Mouse (Mus musculus): ENCODE results near the gene Naxd. TPM values are rescaled to one million over a fixed set of nuclear protein-coding genes. Genes with fewer than 3 reads are reported as not detected.

The Naxd gene
- 70.0 and 94.5 TPM in 2 replicates for polyA plus RNA-seq (2015; fragmentation: Nextera tagmentation; extraction: Ambion mirVana)

GRCm38 (mm10) chr8:11497017-11497990 is at the start of gene Naxd:
Gene Naxd (plus strand): TSS chr8:11497506.
- Histone ChIP-seq H3K4me2 (peak within 1 kb of the TSS; percentile 75), H3K4me1 (replicated peaks) (peaks cover 14% of the 10 kb centered on the region), H3K27ac (peak within 1 kb of the TSS; percentile 59), H3K36me3 (no peaks in the 10 kb centered on the region), H3K9ac (peak within 1 kb of the TSS; percentile 83), H3K4me3 (peak within 1 kb of the TSS; percentile 70), H3K9me3 (replicated peaks) (no peaks in the 10 kb centered on the region), H3K27me3 (peaks cover 4% of the 10 kb centered on the region; the same call in 1 of the 2 replicates)
- ATAC-seq (replicated peaks; ENCODE audit: insufficient number of reproducible peaks, insufficient read depth, low FRiP score, low read depth), result peak; percentile 98
- 3% methylated on average over 73 of the region's 73 CpGs for WGBS

- Histone ChIP-seq H3K4me1 (replicated peaks) (peaks cover 20% of the 10 kb centered on the region), H3K27ac (no peak overlapping the region), H3K27me3 (no peaks in the 10 kb centered on the region), H3K9ac (no peak overlapping the region), H3K36me3 (peaks cover 55% of the 10 kb centered on the region), H3K4me3 (no peak overlapping the region), H3K9me3 (replicated peaks) (no peaks in the 10 kb centered on the region), H3K4me2 (no peak overlapping the region)
- WGBS, result 89% methylated on average over 23 of the region's 23 CpGs
- no peak for ATAC-seq (replicated peaks; ENCODE audit: insufficient number of reproducible peaks, insufficient read depth, low FRiP score, low read depth)
Measured at GRCm38 (mm10) chr8:11447910-11448570, 49.3 kb upstream of the Naxd start.

DNA sequence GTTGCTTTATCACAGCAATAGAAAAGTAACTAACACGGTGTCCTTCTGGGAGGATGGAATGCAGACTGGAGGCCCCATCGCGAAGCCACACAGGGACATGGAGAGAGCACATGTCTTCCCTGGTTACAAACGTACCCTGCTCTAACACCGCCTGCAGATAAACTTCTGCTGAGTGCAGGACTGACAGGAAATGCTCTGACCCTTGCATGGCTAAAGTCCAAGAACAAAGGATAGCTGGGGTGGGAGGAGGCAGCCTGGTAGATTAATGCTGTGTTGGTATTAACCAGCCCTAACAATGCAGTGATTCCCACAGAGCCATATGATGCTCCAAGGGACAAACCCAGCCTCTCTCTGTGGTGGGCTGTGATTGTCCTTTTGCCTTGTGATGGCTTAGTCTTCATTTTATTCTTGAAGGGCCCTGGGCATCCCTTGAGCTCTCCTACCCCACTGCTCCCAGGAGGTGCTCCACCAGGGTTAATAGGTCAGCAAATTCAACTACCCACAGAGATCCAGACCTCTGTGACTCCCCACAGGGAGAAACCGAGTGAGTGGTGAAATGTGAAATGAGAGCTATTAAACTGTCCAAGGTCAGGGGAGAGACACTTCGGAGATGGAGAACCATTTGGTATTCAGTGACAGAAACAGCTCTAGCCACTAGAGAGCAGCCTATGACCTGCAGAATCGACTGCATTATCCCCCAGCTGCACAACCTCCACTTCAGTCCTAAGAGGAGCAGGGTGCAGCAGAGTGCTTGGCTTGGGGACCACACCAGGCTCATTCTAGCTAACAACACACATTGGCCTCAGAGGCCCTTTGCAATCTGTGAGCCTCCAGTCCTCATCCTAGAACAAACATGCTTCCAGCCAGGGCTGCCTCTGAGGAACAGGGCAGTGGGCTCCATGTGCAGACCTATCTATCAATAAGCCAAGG is 46.9 kb upstream of the Naxd start:
- Histone ChIP-seq H3K4me1 (replicated peaks) (peaks cover 20% of the 10 kb centered on the region), H3K9me3 (replicated peaks) (no peaks in the 10 kb centered on the region), H3K4me2 (no peak overlapping the region), H3K27me3 (no peaks in the 10 kb centered on the region), H3K9ac (no peak overlapping the region), H3K4me3 (no peak overlapping the region), H3K27ac (peak overlapping the region; percentile 59), H3K36me3 (peaks cover 39% of the 10 kb centered on the region)
- 11% methylated on average over 8 of the region's 8 CpGs for WGBS
- ATAC-seq (replicated peaks; ENCODE audit: insufficient number of reproducible peaks, insufficient read depth, low FRiP score, low read depth), result peak; percentile 63

DNA sequence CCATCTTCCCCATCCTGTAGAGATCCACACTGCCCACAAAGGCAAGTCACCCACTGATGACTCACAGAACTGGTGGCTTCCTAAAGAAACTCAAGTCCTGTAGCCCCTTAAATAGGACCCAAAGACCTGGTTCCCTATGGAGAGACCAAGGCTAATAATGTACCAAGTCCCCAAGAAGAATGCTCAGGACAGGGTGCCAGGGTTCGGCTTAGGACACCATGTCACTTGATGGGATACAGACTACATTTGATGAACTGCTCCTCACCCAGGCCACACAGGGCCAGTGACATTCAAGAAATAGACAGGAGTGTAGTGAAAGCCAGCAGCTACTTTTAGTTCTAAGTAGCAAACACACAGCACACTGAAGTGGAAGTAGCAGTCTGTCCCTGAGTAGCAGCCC is 45.2 kb upstream of the Naxd start:
- Histone ChIP-seq H3K4me2 (no peak overlapping the region), H3K9ac (no peak overlapping the region), H3K27ac (0 out of 2 replicates have a peak overlapping the region, but pooled peaks have one; percentile 15), H3K27me3 (no peaks in the 10 kb centered on the region), H3K9me3 (replicated peaks) (no peaks in the 10 kb centered on the region), H3K36me3 (peaks cover 24% of the 10 kb centered on the region; the same call in 1 of the 2 replicates), H3K4me1 (replicated peaks) (peaks cover 23% of the 10 kb centered on the region), H3K4me3 (no peak overlapping the region)
- ATAC-seq (replicated peaks; ENCODE audit: insufficient number of reproducible peaks, insufficient read depth, low FRiP score, low read depth), result no peak
- WGBS, result 82% methylated on average over 1 of the region's 1 CpGs

- no peaks in the 10 kb centered on the region for H3K27me3 ChIP-seq
- H3K9ac ChIP-seq, result no peak overlapping the region
- H3K27ac ChIP-seq, result 0 out of 2 replicates have a peak overlapping the region, but pooled peaks have one; percentile 15
- 63% methylated on average over 3 of the region's 3 CpGs for WGBS
- H3K9me3 ChIP-seq (replicated peaks), result no peaks in the 10 kb centered on the region
- ATAC-seq (replicated peaks; ENCODE audit: insufficient number of reproducible peaks, insufficient read depth, low FRiP score, low read depth), result no peak
- H3K4me1 ChIP-seq (replicated peaks), result peaks cover 27% of the 10 kb centered on the region
- no peak overlapping the region for H3K4me2 ChIP-seq
- peaks cover 20% of the 10 kb centered on the region; the same call in 1 of the 2 replicates for H3K36me3 ChIP-seq
- no peak overlapping the region for H3K4me3 ChIP-seq
Measured at GRCm38 (mm10) chr8:11452559-11452958, 44.7 kb upstream of the Naxd start.

- no peak overlapping the region for H3K4me2 ChIP-seq
- H3K36me3 ChIP-seq, result peaks cover 16% of the 10 kb centered on the region; the same call in 1 of the 2 replicates
- no peaks in the 10 kb centered on the region for H3K27me3 ChIP-seq
- ATAC-seq (replicated peaks; ENCODE audit: insufficient number of reproducible peaks, insufficient read depth, low FRiP score, low read depth), result no peak
- H3K9ac ChIP-seq, result no peak overlapping the region
- peaks cover 31% of the 10 kb centered on the region for H3K4me1 ChIP-seq (replicated peaks)
- 52% methylated on average over 4 of the region's 4 CpGs for WGBS
- H3K4me3 ChIP-seq, result no peak overlapping the region
- H3K27ac ChIP-seq, result 0 out of 2 replicates have a peak overlapping the region, but pooled peaks have one; percentile 13
- H3K9me3 ChIP-seq (replicated peaks), result no peaks in the 10 kb centered on the region
Measured at GRCm38 (mm10) chr8:11452974-11453373, 44.3 kb upstream of the Naxd start.

DNA sequence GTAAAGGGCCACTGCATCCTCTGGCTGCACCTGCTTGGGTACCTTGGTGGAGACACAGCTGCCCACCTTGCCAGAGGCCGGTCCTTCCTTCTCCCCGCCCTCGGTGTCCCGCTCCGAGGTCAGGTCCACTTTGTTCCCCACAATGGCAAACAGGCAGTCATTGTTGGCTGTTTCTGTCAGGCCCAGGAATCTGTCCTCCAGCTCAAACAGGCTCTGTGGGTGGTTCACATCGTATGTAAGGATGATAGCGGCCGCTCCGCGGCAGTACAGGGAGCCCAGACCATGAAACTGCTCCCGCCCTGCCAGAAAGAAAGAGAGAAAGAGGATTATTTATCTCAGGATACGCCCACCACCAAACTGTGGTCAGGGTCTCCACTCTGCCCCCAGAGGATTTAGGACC is 43.1 kb upstream of the Naxd start:
- H3K27ac ChIP-seq, result no peak overlapping the region
- no peak overlapping the region for H3K9ac ChIP-seq
- no peak for ATAC-seq (replicated peaks; ENCODE audit: insufficient number of reproducible peaks, insufficient read depth, low FRiP score, low read depth)
- no peaks in the 10 kb centered on the region for H3K9me3 ChIP-seq (replicated peaks)
- H3K4me1 ChIP-seq (replicated peaks), result peaks cover 44% of the 10 kb centered on the region
- no peaks in the 10 kb centered on the region for H3K27me3 ChIP-seq
- H3K4me3 ChIP-seq, result no peak overlapping the region
- H3K4me2 ChIP-seq, result no peak overlapping the region
- peaks cover 5% of the 10 kb centered on the region; the same call in 1 of the 2 replicates for H3K36me3 ChIP-seq
- WGBS, result 62% methylated on average over 12 of the region's 12 CpGs

- Histone ChIP-seq H3K36me3 (peaks cover 5% of the 10 kb centered on the region; the same call in 1 of the 2 replicates), H3K9me3 (replicated peaks) (no peaks in the 10 kb centered on the region), H3K27ac (peak overlapping the region; percentile 73), H3K27me3 (no peaks in the 10 kb centered on the region), H3K4me3 (no peak overlapping the region), H3K4me1 (replicated peaks) (peaks cover 42% of the 10 kb centered on the region), H3K4me2 (no peak overlapping the region), H3K9ac (no peak overlapping the region)
- no peak for ATAC-seq (replicated peaks; ENCODE audit: insufficient number of reproducible peaks, insufficient read depth, low FRiP score, low read depth)
- WGBS, result 49% methylated on average over 3 of the region's 3 CpGs
Measured at GRCm38 (mm10) chr8:11457278-11457677, 40.0 kb upstream of the Naxd start.

DNA sequence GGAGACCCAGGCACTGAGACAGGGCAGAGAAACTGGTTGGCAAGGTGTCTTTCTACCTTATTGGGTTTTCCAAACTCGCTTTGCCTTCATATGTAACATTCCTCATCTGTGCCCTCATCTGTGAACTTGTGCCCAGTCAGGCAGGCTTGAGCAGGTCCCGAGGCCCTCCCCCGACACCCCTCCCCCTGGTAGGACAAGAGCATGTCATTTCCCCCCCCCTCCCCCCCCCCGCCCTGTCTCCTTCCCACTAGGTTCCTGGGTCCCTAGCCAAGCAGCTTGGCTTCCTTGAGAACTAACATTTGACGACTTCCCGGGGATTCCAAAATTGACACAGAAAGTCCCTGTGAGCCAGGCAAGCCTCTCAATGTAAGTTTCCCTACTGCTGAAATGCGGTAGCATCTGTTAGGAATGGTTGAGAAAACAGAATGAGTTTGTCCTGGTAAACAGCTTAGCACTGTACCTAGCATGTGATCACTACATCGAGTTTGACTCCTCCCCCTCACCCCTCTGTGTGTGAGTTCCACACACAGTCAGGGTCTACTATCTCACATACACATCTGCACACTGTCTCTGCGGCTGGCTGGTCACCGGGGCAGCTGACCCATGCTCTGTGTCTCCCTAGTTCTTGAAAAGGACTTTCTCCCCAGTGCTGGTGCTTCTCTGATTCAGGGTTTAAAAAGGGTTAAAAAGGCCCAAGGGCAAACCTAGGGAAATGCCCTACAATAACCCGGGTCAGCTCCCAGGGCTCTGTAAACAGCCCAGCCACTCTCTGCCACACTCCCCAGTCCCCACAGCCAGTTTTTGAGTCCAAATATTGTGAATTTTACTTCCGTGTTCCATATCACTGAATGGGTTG is 39.1 kb upstream of the Naxd start:
- H3K4me2 ChIP-seq, result no peak overlapping the region
- H3K9ac ChIP-seq, result no peak overlapping the region
- H3K4me1 ChIP-seq (replicated peaks), result peaks cover 50% of the 10 kb centered on the region
- H3K9me3 ChIP-seq (replicated peaks), result no peaks in the 10 kb centered on the region
- ATAC-seq (replicated peaks; ENCODE audit: insufficient number of reproducible peaks, insufficient read depth, low FRiP score, low read depth), result no peak; the same call in 1 of the 2 replicates
- WGBS, result 33% methylated on average over 12 of the region's 12 CpGs
- H3K36me3 ChIP-seq, result peaks cover 5% of the 10 kb centered on the region; the same call in 1 of the 2 replicates
- H3K27ac ChIP-seq, result peak overlapping the region; percentile 73
- no peaks in the 10 kb centered on the region for H3K27me3 ChIP-seq
- no peak overlapping the region for H3K4me3 ChIP-seq

GRCm38 (mm10) chr8:11459016-11459415 is 38.3 kb upstream of the Naxd start:
- Histone ChIP-seq H3K9me3 (replicated peaks) (no peaks in the 10 kb centered on the region), H3K27ac (no peak overlapping the region; the same call in 1 of the 2 replicates), H3K27me3 (no peaks in the 10 kb centered on the region), H3K36me3 (peaks cover 1% of the 10 kb centered on the region; the same call in 1 of the 2 replicates), H3K4me1 (replicated peaks) (peaks cover 58% of the 10 kb centered on the region), H3K4me2 (no peak overlapping the region), H3K4me3 (no peak overlapping the region), H3K9ac (no peak overlapping the region)
- no peak for ATAC-seq (replicated peaks; ENCODE audit: insufficient number of reproducible peaks, insufficient read depth, low FRiP score, low read depth)
- WGBS, result 51% methylated on average over 5 of the region's 5 CpGs

All from heart, embryonic 15.5 days (tissue).